Mouse (Mus musculus) spleen, adult 2 months (tissue): ENCODE data around the gene Zfp428. TPM values are rescaled to one million over a fixed set of nuclear protein-coding genes. Genes with fewer than 3 reads are reported as not detected.
A peak's percentile ranks its signal among the peaks of the same experiment; 100 is the strongest.

ENCODE experiments used
- DNase-seq, 2 experiments: peaks; one replicate each; pipeline versions ENCODE4 v3.0.0 to v3.0.0-alpha.2; 2012 to 2021; ENCODE audit warnings: low spot score in 2 of 2, low read depth in 1 of 2
- H3K27ac ChIP-seq: fragments of 200-500 bp; 2 replicates; pipeline ENCODE4 v1.5.1; 2012; ENCODE audit warnings: low read length, inconsistent platforms; ENCODE audit not compliant: insufficient read depth
- H3K27me3 ChIP-seq: fragments of 200-500 bp; 2 replicates; pipeline ENCODE4 v1.6.1; 2012; ENCODE audit warnings: mild to moderate bottlenecking, moderate library complexity, low read length, inconsistent platforms; ENCODE audit not compliant: control insufficient read depth, insufficient read depth
- H3K36me3 ChIP-seq: fragments of 200-500 bp; 2 replicates; pipeline ENCODE4 v1.6.1; 2012; ENCODE audit warnings: mild to moderate bottlenecking, low read length, inconsistent platforms; ENCODE audit not compliant: control insufficient read depth, insufficient read depth
- H3K4me1 ChIP-seq: fragments of 200-500 bp; 2 replicates; pipeline ENCODE4 v1.6.1; 2011; ENCODE audit warnings: inconsistent platforms; ENCODE audit not compliant: control insufficient read depth, insufficient read depth, insufficient read length
- H3K4me3 ChIP-seq: fragments of 200-500 bp; 2 replicates; pipeline ENCODE4 v1.5.1; 2011; ENCODE audit warnings: mild to moderate bottlenecking, inconsistent platforms; ENCODE audit not compliant: insufficient read depth, insufficient read length; ENCODE audit errors: extremely low read depth
- CTCF ChIP-seq: fragments of 200-500 bp; IDR thresholded peaks from 2 replicates; pipeline ENCODE4 v1.5.1; 2011; ENCODE audit warnings: mild to moderate bottlenecking, inconsistent platforms; ENCODE audit not compliant: insufficient read depth, insufficient read length, insufficient replicate concordance; ENCODE audit errors: extremely low read depth
- POLR2A ChIP-seq: fragments of 200-500 bp; IDR thresholded peaks from 2 replicates; pipeline ENCODE4 v1.6.1; 2011; ENCODE audit warnings: low read depth, low read length, inconsistent platforms
- WGBS: fragments of 180-500 bp; shearing (Covaris S2); methylation state at CpG from one replicate; pipeline ENCODE4 v1.1.7; 2018; 5-methylcytosine and 5-hydroxymethylcytosine counted together
- polyA plus RNA-seq: library from polyadenylated mRNA; depleted of rRNA; stranded (reverse); fragments of >200 nt; gene quantifications from 2 replicates; pipeline ENCODE4 v1.2.3, GENCODE M21; 2012

The Zfp428 gene
- polyA plus RNA-seq, 1 experiment = 4.0 TPM

DNA sequence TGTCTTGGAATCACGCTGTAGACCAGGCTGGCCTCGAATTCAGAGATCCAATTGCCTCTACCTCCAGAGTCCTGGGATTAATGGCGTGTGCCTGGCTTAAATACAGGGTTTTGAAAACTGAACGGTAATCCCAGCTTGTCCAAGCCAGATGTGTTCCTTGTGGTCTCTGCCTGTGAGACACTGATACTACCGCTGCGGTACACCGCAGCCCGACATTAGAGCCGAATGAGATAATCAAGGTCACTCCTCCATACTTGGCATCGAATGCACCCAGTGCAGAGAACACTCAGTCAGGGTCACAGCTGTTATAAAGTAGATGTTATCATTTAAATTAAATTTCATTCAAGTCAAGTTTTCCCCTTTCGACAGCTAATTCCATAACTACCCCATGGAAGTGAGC is 22.1 kb downstream of the Zfp428 start:
- TF ChIP-seq POLR2A (no peak), CTCF (no peak)
- Histone ChIP-seq H3K27ac (no peak overlapping the region), H3K36me3 (peaks cover 8% of the 10 kb centered on the region), H3K4me3 (no peak overlapping the region), H3K4me1 (no peaks in the 10 kb centered on the region), H3K27me3 (no peaks in the 10 kb centered on the region)
- DNase-seq = no peak
- WGBS = 85% methylated on average over 11 of the region's 11 CpGs

- no peak overlapping the region for H3K27ac ChIP-seq
- TF ChIP-seq CTCF (no peak), POLR2A (no peak)
- peaks cover 14% of the 10 kb centered on the region for H3K36me3 ChIP-seq
- 48% methylated on average over 11 of the region's 11 CpGs for WGBS
- H3K4me1 ChIP-seq = no peaks in the 10 kb centered on the region
- H3K27me3 ChIP-seq = no peaks in the 10 kb centered on the region
- peak overlapping the region; percentile 72; the same call in 1 of the 2 replicates for H3K4me3 ChIP-seq
- no peak for DNase-seq
Measured at GRCm38 (mm10) chr7:24529580-24529979, 22.8 kb downstream of the Zfp428 start.

DNA sequence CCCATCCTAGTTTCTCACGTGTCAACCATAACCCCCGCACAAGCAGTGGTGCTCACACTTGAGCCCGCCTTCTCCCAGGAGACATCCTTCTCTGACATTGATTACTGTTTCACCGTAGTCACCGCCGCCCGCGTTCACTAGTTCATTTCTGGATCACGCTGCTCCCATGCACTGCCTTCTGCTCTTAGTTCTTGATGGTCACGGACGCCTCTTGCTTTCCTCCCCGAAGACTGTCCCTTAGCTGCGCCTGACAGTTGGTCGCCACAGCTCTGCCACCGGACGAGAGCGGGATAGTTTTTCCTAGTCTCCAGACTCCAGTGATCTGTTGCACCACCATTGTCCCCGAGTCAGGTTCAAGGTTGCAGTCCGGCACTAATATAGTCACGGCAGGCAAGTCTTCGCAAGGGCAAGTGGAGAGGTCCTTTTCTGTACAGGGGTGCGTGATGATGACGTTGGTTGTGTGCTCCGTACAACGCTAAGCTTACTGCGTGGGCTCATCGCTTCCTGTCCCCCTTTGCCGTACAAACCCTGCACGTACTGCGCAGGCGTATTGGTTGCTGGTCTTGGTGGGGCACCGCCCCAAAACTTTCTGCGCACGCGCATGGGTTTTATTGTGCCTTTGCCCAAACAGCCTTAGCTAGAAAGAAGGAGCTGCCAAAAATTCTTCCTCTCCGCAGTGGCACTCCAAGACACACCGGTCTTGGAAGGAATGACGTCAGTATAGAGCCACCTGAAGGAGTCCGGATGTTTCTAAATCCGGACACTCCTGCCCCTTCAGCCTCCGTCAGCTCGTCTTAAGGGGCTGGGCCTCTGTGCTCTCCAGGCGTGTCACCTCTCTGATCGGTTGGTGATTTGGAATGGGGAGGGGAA is 23.5 kb downstream of the Zfp428 start, which contains the start of gene Irgq:
Gene Irgq (plus strand): TSS at position 628 of the 870 bp plus-strand sequence.
- H3K27ac ChIP-seq = peak within 1 kb of the TSS; percentile 91
- no peak for TF ChIP-seq CTCF
- no peak for TF ChIP-seq POLR2A
- peak within 1 kb of the TSS; percentile 75 for H3K4me3 ChIP-seq
- peak; percentile 99 to 100 for DNase-seq
- WGBS = under 1% methylated on average over 44 of the region's 44 CpGs
- peaks cover 15% of the 10 kb centered on the region for H3K36me3 ChIP-seq
- no peaks in the 10 kb centered on the region for H3K27me3 ChIP-seq
- no peaks in the 10 kb centered on the region for H3K4me1 ChIP-seq

- WGBS = 2% methylated on average over 43 of the region's 43 CpGs
- no peaks in the 10 kb centered on the region for H3K27me3 ChIP-seq
- H3K4me1 ChIP-seq = no peaks in the 10 kb centered on the region
- peak overlapping the region; percentile 75 for H3K4me3 ChIP-seq
- H3K27ac ChIP-seq = peak overlapping the region; percentile 84
- TF ChIP-seq POLR2A = no peak
- peak; percentile 78 for TF ChIP-seq CTCF
- DNase-seq = peak in 1 of 2 experiments; percentile 72
- peaks cover 20% of the 10 kb centered on the region for H3K36me3 ChIP-seq
Measured at GRCm38 (mm10) chr7:24531211-24531971, 24.6 kb downstream of the Zfp428 start.

- WGBS = 98% methylated on average over 28 of the region's 28 CpGs
- Histone ChIP-seq H3K4me1 (no peaks in the 10 kb centered on the region), H3K36me3 (peaks cover 20% of the 10 kb centered on the region), H3K4me3 (no peak overlapping the region), H3K27ac (no peak overlapping the region), H3K27me3 (no peaks in the 10 kb centered on the region)
- TF ChIP-seq CTCF (no peak), POLR2A (no peak)
- no peak for DNase-seq
Measured at GRCm38 (mm10) chr7:24533031-24533571, 26.3 kb downstream of the Zfp428 start.

GRCm38 (mm10) chr7:24533806-24534205 is 27.0 kb downstream of the Zfp428 start:
- Histone ChIP-seq H3K4me3 (no peak overlapping the region), H3K36me3 (peaks cover 20% of the 10 kb centered on the region), H3K4me1 (no peaks in the 10 kb centered on the region), H3K27ac (no peak overlapping the region), H3K27me3 (no peaks in the 10 kb centered on the region)
- 97% methylated on average over 42 of the region's 42 CpGs for WGBS
- TF ChIP-seq POLR2A (no peak), CTCF (no peak)
- peak in 1 of 2 experiments; percentile 4 for DNase-seq
